9 mouse cellular contexts compared by ENCODE assay signal in genomic region chr1:179506530-179507315, GRCm38 (mm10). TPM values are rescaled to one million over a fixed set of nuclear protein-coding genes. Genes with fewer than 3 reads are reported as not detected.
DNase-seq lines count a peak whose midpoint lies in the region; ATAC-seq and TF ChIP-seq lines count a peak whose summit lies in the region.
"Had no signal": no experiment of that assay in that cellular context is flagged by ENCODE, and none has a peak within 500 bp of the region (broad histone marks: within the 10 kb centered on the region; RNA-seq: fewer than 3 reads in every experiment).

No protein-coding gene starts in this region.

- no peak overlapping the region for H3K27ac ChIP-seq in forebrain, postnatal 0 days (ENCODE audit: low read depth, low read length)
- H3K27ac ChIP-seq in forebrain, embryonic 13.5 days: no peak overlapping the region
- H3K27ac ChIP-seq in spleen, adult 2 months (ENCODE audit: insufficient read depth, low read length): no peak overlapping the region
- H3K27ac ChIP-seq: limb, embryonic 12.5 days had no signal

- peaks cover 3% of the 10 kb centered on the region; the same call in 1 of the 2 replicates for H3K4me1 ChIP-seq in forebrain, postnatal 0 days (ENCODE audit: insufficient read depth)
- no peaks in the 10 kb centered on the region for H3K4me1 ChIP-seq in forebrain, embryonic 13.5 days
- H3K4me1 ChIP-seq in spleen, adult 2 months (ENCODE audit: control insufficient read depth, insufficient read depth, insufficient read length): no peaks in the 10 kb centered on the region; the same call in 1 of the 2 replicates
- H3K4me1 ChIP-seq: limb, embryonic 12.5 days had no signal

- no peak for TF ChIP-seq POLR2A in spleen, adult 2 months (IDR thresholded peaks at IDR 0.05; ENCODE audit: low read depth, low read length)

- peak; percentile 59 for DNase-seq in forebrain, postnatal 0 days
- peak; percentile 18 to 26 for DNase-seq in spleen, adult 2 months (ENCODE audit: low read depth in 1 of 2, low spot score in 2 of 2)
- no peak for DNase-seq in spleen, postnatal 14 days (ENCODE audit: low spot score in 2 of 2)
- DNase-seq in kidney, postnatal 4 days: peak; percentile 31 to 52
- DNase-seq in thymus, postnatal 25 days: peak; percentile 40
- DNase-seq in layer of hippocampus, postnatal 14 days (ENCODE audit: low spot score in 2 of 2): no peak

- H3K4me2 ChIP-seq in forebrain, postnatal 0 days (ENCODE audit: low read depth): no peak overlapping the region
- no peak overlapping the region for H3K4me2 ChIP-seq in forebrain, embryonic 13.5 days
- H3K4me2 ChIP-seq: limb, embryonic 12.5 days had no signal

- no peaks in the 10 kb centered on the region for H3K36me3 ChIP-seq in forebrain, postnatal 0 days (ENCODE audit: insufficient read depth)
- no peaks in the 10 kb centered on the region for H3K36me3 ChIP-seq in forebrain, embryonic 13.5 days (ENCODE audit: poor library complexity, severe bottlenecking)
- no peaks in the 10 kb centered on the region for H3K36me3 ChIP-seq in spleen, adult 2 months (ENCODE audit: control insufficient read depth, insufficient read depth, low read length)

- H3K9ac ChIP-seq in forebrain, postnatal 0 days: no peak overlapping the region
- no peak overlapping the region for H3K9ac ChIP-seq in forebrain, embryonic 13.5 days
- H3K9ac ChIP-seq: limb, embryonic 12.5 days had no signal

- ATAC-seq in forebrain, postnatal 0 days: no peak
- no peak for ATAC-seq in forebrain, embryonic 13.5 days
- peak; percentile 73 for ATAC-seq in common myeloid progenitor, adult 5-6 weeks (replicated peaks; ENCODE audit: low read depth, poor library complexity, severe bottlenecking)

- TF ChIP-seq CTCF in forebrain, postnatal 0 days (IDR thresholded peaks at IDR 0.05; ENCODE audit: low read depth): peak; percentile 68
- TF ChIP-seq CTCF in spleen, adult 2 months (IDR thresholded peaks at IDR 0.05; ENCODE audit: extremely low read depth, insufficient read depth, insufficient read length, insufficient replicate concordance): peak; percentile 27; the same call in 1 of the 2 replicates

- 68% methylated on average over 9 of the region's 9 CpGs for WGBS in forebrain, postnatal 0 days
- 70% methylated on average over 9 of the region's 9 CpGs for WGBS in forebrain, embryonic 13.5 days
- 79% methylated on average over 9 of the region's 9 CpGs for WGBS in spleen, adult 2 months

- no peak overlapping the region for H3K4me3 ChIP-seq in forebrain, postnatal 0 days (ENCODE audit: low read depth, low read length)
- no peak overlapping the region for H3K4me3 ChIP-seq in forebrain, embryonic 13.5 days
- no peak overlapping the region for H3K4me3 ChIP-seq in spleen, adult 2 months (ENCODE audit: extremely low read depth, insufficient read depth, insufficient read length)
- H3K4me3 ChIP-seq: limb, embryonic 12.5 days had no signal

- no peaks in the 10 kb centered on the region for H3K27me3 ChIP-seq in forebrain, postnatal 0 days (ENCODE audit: insufficient read depth, low read length)
- H3K27me3 ChIP-seq in forebrain, embryonic 13.5 days: no peaks in the 10 kb centered on the region
- H3K27me3 ChIP-seq in spleen, adult 2 months (ENCODE audit: control insufficient read depth, insufficient read depth, low read length): no peaks in the 10 kb centered on the region
- H3K27me3 ChIP-seq: limb, embryonic 12.5 days had no signal

- H3K9me3 ChIP-seq in forebrain, postnatal 0 days (ENCODE audit: low read length): no peaks in the 10 kb centered on the region
- no peaks in the 10 kb centered on the region for H3K9me3 ChIP-seq in forebrain, embryonic 13.5 days (replicated peaks)
- H3K9me3 ChIP-seq: limb, embryonic 12.5 days had no signal

RNA-seq across cellular contexts. Expression of gene Smyd3, which starts 11.1 kb away (rescaled TPM):
- 18.2 and 19.0 TPM in 2 replicates for total RNA-seq in forebrain, postnatal 0 days (2014; rRNA removed)
- 26.8 and 27.6 TPM in 2 replicates for polyA plus RNA-seq in forebrain, postnatal 0 days (2015; fragmentation: Nextera tagmentation; extraction: Ambion mirVana)
- polyA plus RNA-seq in forebrain, embryonic 13.5 days (2015; fragmentation: Nextera tagmentation; extraction: Ambion mirVana): 13.5 and 13.7 TPM in 2 replicates
- 2.6 and 3.6 TPM in 2 replicates for polyA plus RNA-seq in spleen, adult 2 months (2012; rRNA removed)
- 41.1 and 52.2 TPM in 2 replicates for total RNA-seq in common myeloid progenitor, adult 5-6 weeks (2017)
- 10 to 100 TPM; 18.2 to 19.3 TPM for total RNA-seq in layer of hippocampus, postnatal 14 days (2021)

RNA-seq across cellular contexts. Expression of gene Tfb2m, which starts 39.3 kb away (rescaled TPM):
- total RNA-seq in forebrain, postnatal 0 days (2014; rRNA removed): 21.8 and 22.3 TPM in 2 replicates
- polyA plus RNA-seq in forebrain, postnatal 0 days (2015; fragmentation: Nextera tagmentation; extraction: Ambion mirVana): 45.9 and 47.3 TPM in 2 replicates
- 32.4 and 32.6 TPM in 2 replicates for polyA plus RNA-seq in forebrain, embryonic 13.5 days (2015; fragmentation: Nextera tagmentation; extraction: Ambion mirVana)
- 4.4 TPM in 2 replicates for polyA plus RNA-seq in spleen, adult 2 months (2012; rRNA removed)
- 41.3 and 101 TPM in 2 replicates for total RNA-seq in common myeloid progenitor, adult 5-6 weeks (2017)
- total RNA-seq in layer of hippocampus, postnatal 14 days (2021): 10 to 100 TPM; 21.4 to 23.9 TPM

RNA-seq across cellular contexts. Expression of gene Cnst, which starts 39.4 kb away (rescaled TPM):
- 26.0 and 28.5 TPM in 2 replicates for total RNA-seq in forebrain, postnatal 0 days (2014; rRNA removed)
- 8.6 and 12.8 TPM in 2 replicates for polyA plus RNA-seq in forebrain, postnatal 0 days (2015; fragmentation: Nextera tagmentation; extraction: Ambion mirVana)
- polyA plus RNA-seq in forebrain, embryonic 13.5 days (2015; fragmentation: Nextera tagmentation; extraction: Ambion mirVana): 23.0 and 24.4 TPM in 2 replicates
- 7.2 and 9.3 TPM in 2 replicates for polyA plus RNA-seq in spleen, adult 2 months (2012; rRNA removed)
- 10.0 and 21.4 TPM in 2 replicates for total RNA-seq in common myeloid progenitor, adult 5-6 weeks (2017)
- total RNA-seq in layer of hippocampus, postnatal 14 days (2021): 10 to 100 TPM; 30.9 to 32.8 TPM

Comparison
In these comparisons a context has a peak if more than half of its experiments do, and no peak if none do; other contexts are left out.
1. DNase-seq: peak in forebrain, postnatal 0 days (single experiment), spleen, adult 2 months (2 of 2), kidney, postnatal 4 days (2 of 2) and thymus, postnatal 25 days (single experiment); none in spleen, postnatal 14 days (0 of 2) and layer of hippocampus, postnatal 14 days (0 of 2).